Mouse (Mus musculus) brain, embryonic 14.5 days (tissue): Measurements from ENCODE around the gene Gm32742. TPM values are rescaled to one million over a fixed set of nuclear protein-coding genes. Genes with fewer than 3 reads are reported as not detected.
A peak's percentile ranks its signal among the peaks of the same experiment; 100 is the strongest.
"Not testable (repeated sequence)": the region's sequence is repeated elsewhere in the genome, so short reads cannot be mapped to it uniquely, and the experiment has no call there.

Experiments
- DNase-seq: peaks from one replicate; pipeline ENCODE4 v3.0.0-alpha.2; 2011; ENCODE audit warnings: low read depth
- CTCF ChIP-seq: fragments of 200-500 bp; IDR thresholded peaks from 2 replicates; pipeline ENCODE4 v1.5.1; 2012; ENCODE audit warnings: inconsistent platforms, mild to moderate bottlenecking, moderate library complexity, borderline replicate concordance; ENCODE audit not compliant: insufficient read depth, insufficient read length; ENCODE audit errors: extremely low read depth
- POLR2A ChIP-seq: fragments of 200-500 bp; IDR thresholded peaks from 2 replicates; pipeline ENCODE4 v1.6.1; 2012; ENCODE audit warnings: mild to moderate bottlenecking, inconsistent platforms, borderline replicate concordance; ENCODE audit not compliant: poor library complexity, insufficient read depth, insufficient read length, severe bottlenecking; ENCODE audit errors: extremely low read depth
- polyA plus RNA-seq: library from polyadenylated mRNA; depleted of rRNA; stranded (reverse); fragments of >200 nt; gene quantifications from 2 replicates; pipeline ENCODE4 v1.2.3, GENCODE M21; 2012

The Gm32742 gene
- polyA plus RNA-seq, 1 experiment = 0.04 TPM

DNA sequence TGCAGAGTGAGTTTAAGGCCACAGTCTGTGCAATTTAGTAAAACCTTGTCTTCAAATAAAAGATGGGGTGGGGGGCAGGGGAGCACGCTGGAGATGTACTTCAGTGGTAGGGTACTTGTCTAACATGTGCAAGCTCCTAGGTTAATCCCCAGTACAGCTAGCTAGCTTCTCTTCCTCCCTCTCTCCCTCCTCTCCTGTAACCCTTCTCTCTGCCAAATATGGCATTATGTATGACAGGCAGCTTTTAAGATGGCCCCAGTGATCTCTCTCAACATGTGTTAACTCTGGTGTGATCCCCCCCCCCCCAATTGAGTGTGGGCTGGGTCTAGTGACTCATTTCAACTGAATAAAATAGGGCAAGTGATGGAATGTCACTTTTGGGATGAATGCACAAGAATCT, 21.9 kb downstream of the Gm32742 start:
- TF ChIP-seq CTCF (no peak), POLR2A (no peak)
- no peak for DNase-seq

DNA sequence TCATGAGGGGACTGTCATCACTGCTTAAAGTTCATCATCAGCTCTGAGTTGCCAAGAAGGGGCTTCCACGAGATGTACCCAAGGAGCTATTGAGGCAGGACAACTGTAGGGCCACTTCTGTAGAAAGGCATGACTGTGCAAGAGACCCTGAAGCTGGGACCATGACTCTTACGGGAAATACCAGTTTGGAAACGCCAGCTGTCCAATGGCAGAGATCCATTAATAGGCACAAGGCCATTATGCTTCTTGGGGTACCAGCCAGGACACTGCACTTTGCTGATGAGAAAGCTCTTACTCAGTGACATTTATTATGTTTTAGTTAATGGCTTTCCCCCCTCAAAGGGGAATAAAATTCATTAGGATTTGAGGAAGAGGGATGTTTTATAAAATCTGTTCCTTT, 24.6 kb downstream of the Gm32742 start:
- TF ChIP-seq POLR2A = no peak
- TF ChIP-seq CTCF = no peak
- DNase-seq = no peak

DNA sequence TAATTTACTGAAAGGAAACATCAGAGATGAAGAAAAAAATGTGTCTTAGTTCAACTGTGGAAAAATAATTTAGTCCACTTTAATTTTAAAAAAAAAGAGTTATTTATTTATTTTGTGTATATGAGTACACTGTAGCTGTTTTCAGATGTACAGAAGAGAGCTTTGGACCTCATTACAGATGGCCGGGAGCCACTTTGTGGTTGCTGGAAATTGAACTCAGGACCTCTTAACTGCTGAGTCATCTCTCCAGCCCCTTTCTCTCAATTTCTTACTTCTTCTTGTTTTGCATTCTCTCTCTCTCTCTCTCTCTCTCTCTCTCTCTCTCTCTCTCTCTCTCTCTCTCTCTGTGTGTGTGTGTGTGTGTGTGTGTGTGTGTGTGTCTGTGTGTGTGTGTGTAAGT, 25.9 kb downstream of the Gm32742 start:
- DNase-seq = not testable (repeated sequence)

DNA sequence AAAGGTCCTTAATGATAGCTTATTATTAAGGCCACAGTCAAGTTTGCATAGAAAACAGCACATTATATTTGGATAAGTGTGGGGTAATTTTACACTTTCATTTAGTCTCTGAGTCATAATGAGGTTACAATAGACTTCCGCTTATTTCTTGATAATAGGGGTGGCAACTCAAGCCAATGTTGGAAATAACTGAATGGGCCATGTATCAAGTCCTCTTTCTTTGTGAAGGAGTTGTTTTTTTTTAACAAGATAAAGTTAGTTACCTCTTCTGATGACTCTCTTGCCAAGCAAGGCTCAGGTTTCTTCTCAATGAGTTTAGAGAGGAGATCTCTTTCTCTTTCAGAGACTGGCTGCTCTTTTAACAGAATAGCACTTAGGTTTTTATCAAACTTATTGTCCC, 27.0 kb downstream of the Gm32742 start:
- DNase-seq = no peak
- TF ChIP-seq CTCF = no peak
- no peak for TF ChIP-seq POLR2A

DNA sequence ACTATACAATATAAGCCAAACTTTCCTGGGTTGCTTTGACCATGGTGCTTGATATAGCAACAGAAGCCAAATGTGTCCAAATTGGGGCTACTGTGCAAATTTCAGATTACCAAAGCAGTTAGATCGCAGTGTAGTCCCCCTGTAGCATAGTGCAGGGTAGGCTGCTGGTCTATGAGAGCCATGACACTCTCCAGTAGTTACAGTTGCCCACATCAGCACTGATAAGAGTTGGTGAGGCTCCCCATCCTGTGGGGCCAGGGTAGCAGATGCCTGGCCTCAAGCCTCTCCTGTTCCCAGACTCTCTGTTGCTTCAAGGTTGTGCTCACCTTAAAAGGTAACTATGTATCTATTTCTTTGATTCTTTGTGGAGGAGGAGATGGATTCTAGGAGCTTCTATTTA, 27.5 kb downstream of the Gm32742 start:
- TF ChIP-seq POLR2A = no peak
- TF ChIP-seq CTCF = no peak
- no peak for DNase-seq

DNA sequence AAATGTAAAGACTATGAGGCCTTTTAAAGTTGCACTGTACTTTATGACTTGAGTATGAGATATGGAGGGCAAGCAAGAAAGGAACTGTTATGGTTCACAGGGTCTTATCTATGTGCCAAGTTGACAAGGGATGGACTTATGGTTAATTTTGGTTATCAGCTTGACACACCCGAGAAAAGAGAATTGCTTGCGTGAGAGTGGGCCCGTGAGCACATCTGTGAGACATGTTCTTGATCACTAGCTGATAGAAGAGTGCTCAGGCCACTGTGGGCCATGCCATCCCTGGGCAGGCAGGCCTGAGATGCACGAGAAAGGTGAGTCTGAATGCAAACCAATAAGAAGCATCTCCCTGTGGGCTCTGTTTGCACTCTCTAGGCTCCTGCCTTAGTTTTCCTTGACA, 27.9 kb downstream of the Gm32742 start:
- TF ChIP-seq POLR2A = no peak
- TF ChIP-seq CTCF = no peak
- no peak for DNase-seq

DNA sequence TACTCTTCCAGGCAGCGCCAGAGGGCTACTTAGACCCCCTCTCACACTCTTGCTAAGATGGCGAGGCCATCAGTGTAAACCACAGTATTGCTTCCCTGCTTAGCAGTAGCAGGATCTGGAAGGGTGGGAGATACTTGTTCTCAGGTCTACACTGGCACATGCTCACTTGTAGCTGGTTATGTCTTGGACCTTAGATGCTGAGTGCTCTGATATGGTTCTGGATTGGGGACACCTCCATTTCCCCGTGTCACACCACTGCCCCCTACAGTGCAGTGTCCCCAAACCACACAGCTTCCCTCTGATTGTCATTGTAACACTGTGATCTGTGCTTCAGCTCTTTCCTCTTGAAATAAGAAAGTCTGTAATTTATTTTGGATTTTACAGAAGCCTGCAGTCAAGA, 28.3 kb downstream of the Gm32742 start:
- TF ChIP-seq CTCF (peak; percentile 59; the same call in 1 of the 2 replicates), POLR2A (no peak)
- DNase-seq = peak; percentile 26

DNA sequence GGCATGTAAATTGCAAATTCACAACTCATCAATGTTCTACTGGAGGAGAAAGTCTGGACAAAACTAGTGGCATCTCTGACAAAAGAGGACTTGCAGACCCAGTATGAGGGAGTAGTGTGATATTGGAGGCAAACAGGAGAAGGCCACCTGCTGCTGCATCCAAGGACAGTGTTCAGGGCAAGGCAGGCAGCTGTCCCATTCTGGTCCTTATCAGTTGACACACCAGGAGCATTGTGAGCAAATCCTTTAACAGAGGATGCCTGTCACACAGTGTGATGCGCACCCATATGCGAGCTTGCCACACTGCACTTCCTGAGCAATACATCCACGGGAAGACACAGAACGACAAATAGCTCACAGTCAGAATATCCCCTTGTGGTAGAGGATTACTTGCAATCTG, 50.5 kb downstream of the Gm32742 start:
- TF ChIP-seq CTCF = no peak
- TF ChIP-seq POLR2A = no peak
- no peak for DNase-seq

DNA sequence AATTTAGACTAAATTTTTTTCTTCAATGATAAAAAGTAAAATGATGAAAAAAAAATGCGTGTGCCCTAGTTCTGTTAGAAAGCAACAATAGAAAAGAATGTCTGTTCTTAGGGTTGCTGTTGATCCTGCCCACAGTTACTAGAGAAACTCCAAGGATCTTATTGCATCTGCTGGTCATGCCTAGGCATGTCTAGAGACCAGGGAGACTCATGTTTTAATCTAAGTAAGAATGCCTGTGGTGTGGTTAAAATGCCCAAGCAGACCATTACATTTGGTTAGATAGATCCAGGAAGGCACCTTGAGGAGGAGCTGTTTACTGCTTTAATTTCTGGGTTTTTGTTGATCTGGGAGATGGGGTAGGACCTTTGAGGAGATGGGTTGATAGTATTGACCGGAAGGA, 59.6 kb downstream of the Gm32742 start:
- no peak for DNase-seq
- TF ChIP-seq CTCF (no peak), POLR2A (no peak)

DNA sequence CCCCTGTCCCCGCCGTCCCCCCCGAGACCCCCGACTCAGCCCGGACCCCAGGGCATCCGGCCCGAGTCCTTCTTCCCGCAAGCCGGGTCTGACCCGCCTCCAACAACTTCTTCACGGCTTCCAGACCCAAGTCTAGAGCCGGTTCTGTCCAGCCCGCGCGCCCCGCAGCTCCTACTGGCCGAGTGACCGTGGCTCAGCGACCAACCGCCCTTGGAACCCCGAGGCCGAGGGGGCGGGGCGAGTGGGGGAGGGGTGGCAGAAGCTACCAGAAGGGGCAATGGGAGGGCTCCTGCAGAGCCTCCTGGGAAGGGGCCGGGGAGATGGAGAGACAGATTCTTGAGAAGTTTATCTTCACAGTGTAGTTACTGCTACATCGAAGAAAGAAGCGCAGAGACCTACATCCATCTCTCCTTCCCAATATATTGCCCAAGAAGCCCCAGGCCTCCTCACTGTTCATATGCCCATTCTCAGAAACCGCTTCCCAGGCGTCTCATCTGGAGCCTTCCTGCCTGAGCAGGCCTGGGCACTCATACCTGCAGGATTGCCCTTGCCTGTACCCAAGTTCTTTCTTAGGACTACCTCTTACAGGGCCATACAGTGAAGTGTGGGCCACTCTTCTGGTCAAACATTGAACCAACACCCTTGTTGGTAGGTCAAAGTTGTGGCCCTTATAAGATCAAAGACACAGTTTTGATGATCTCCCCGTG, 61.4 kb downstream of the Gm32742 start:
- peak; percentile 27 for DNase-seq
- no peak for TF ChIP-seq CTCF
- TF ChIP-seq POLR2A = no peak

DNA sequence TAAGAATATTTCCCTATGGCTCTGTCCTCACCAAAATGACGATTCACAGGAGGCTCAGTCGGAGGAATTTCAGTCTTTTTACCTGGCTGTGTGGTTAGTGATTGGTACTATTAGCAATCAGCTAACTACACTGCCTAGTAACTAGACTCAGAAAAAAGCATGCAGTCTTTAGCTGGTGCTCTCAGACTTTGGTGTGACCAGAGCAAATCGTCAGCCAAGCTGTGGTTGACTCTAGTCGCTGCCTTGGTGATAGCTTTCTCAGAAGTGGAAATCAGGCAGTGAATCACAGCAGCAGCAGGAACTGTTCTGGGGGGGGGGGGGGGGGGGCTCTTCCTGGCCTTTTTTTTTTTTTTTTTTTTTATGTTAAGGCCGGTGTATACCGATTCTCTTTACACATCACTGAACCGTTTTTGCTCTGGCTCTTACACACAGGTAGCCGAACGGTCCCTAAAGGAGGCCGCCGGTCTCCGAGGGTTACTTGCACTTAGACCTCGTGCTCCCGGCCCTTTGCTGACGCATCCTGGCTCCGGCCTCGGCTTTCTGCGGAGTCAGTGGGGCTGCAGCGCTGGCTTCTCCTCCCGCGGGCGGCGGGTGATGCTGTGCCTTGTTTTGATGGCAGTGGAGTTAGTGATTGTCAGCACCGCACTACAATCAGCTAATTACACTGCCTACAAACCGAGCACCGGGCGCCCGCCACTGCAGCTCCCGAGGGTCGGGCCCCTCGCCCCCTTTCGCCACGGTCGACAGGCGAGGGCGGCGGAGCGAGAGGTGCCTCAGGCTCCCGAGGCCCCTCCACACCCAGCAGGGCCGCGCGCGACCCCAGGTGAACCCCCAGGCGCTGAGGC, 62.1 kb downstream of the Gm32742 start:
- DNase-seq = peak; percentile 72
- TF ChIP-seq POLR2A (no peak), CTCF (no peak)

DNA sequence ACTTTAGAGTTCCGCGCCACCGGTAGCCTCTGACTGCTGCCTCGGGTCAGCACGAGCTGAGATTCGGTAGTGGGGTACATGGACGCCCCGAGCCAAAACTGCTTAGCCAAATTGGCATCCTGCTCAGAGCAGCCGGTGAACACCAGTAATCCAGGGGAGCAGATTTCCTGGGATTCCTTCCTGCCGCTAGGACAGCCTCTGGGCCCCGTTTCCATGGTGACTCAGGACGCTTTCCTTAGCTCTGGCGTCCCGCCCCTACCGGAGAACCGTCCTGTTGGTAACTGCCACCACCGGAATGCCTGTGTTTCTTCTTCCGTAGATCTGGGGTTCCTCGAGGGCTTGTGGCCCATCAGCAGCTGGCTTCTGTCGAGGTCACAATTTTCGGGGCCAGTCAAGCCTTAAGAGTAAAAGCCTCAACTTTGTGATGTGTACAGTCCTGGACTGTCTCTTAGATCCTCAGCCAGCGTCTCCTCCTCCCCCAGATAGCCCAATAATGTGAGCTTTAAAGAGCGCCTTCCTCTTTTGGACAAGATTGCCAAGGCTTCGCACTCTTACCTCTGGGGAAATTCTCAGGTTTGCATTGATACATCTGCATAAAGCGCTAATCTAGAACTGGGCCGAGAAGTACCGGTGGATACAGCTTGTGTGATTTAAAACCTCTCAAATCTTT, 63.4 kb downstream of the Gm32742 start, which contains the start of gene 4833427G06Rik:
TSS of gene 4833427G06Rik (minus strand) at position 323 of the 670 bp plus-strand sequence.
- DNase-seq = peak; percentile 81
- peak; percentile 41; the same call in 1 of the 2 replicates for TF ChIP-seq CTCF
- no peak for TF ChIP-seq POLR2A

DNA sequence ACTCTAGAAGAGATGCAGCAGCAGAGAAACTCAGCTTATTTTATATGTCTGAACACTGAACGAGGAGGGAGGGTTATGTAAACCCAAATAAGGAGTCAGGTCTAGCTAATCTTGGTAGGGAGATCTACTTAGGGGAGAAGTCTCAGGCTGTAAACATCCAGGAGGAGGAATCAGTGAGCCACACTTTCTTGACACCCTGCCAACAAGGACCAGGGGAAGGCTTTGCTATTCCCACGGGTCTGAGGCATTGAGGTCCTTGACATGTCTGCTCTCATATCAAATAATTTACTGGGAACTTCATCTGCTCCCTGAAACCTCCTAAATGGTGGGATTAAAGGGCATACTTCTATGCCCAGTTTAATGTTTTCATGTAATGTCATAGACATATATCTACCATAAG, 69.0 kb downstream of the Gm32742 start:
- DNase-seq = no peak
- TF ChIP-seq POLR2A = no peak
- no peak for TF ChIP-seq CTCF
